Mouse (Mus musculus): Measurements from ENCODE around the gene Dach1.

Dach1 gene

DNA sequence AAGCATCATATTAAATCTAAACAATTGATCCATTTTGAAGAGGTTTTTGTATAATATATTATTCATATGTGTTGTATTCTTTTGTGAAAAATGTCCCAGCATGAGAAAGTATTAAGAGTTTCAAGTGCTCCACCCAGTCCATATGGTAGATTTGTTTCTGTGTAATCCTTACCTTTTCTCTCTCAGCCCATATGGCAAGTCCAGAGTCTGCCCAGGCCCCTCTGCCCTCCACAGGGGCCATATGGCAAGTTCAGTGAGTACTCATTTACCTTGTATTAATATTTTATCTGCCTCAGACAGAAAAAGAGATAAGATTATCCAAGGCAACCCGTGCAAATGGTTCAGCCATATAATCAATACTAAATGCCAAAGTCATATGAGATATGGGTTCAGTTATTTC lies 314.2 kb downstream of the Dach1 start:
- DNase-seq (ENCODE audit: low read depth): no peak

DNA sequence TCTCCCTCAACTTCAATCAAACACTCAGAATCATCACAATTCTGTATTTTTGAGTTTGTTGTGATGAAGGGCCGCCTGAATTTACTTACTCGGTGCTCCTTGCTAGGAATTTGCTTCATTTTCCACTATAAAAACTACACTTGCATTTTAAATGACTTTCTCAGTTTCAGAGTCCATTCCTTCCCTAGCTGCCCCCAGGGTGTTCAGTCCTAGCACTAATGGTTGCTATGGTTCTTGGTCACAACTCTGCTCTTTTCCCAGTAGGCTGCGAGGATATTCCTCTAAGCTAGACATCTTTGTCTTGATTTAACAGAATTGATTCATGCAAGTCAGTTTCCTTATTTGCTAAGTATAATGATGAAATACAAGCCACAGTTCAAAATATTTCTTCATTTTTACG lies 319.1 kb downstream of the Dach1 start:
- no peak for DNase-seq (ENCODE audit: low read depth)

DNA sequence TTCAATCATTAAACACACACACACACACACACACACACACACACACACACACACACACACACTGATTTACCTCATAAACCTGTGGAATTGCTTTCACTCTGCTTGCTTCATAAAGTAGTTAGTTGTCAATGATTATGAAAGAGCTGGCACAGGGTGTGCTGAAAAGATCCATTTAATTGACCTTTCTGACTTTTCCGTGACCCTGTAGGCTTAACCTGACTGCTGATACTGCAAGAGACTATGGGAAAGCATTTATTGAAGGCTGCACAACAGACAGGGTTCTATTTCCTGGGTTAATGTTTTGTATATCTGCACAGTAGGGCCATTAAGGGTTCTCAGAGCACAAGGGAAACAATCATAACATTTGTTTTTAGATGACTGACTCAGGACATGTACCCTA lies 321.9 kb downstream of the Dach1 start:
- no peak for DNase-seq (ENCODE audit: low read depth)

DNA sequence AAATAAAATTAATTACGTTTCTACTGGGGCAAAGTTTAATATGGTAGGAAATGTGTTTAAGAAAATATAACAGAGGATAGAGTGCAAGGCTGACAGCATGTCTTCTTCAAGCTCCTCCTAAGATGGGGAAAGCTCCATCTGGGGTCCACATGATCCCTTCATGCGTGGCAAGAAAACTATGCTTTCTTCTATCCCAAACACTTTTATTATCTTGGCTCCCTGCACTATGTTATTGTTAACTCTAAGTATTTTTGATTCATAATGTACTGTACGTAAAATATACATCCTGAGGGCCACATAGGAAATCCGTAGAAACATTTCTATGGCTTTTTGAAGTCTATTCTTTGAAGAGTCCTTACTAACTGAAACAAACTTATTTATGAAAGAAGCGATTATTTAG lies 330.3 kb downstream of the Dach1 start:
- DNase-seq (ENCODE audit: low read depth): no peak

DNA sequence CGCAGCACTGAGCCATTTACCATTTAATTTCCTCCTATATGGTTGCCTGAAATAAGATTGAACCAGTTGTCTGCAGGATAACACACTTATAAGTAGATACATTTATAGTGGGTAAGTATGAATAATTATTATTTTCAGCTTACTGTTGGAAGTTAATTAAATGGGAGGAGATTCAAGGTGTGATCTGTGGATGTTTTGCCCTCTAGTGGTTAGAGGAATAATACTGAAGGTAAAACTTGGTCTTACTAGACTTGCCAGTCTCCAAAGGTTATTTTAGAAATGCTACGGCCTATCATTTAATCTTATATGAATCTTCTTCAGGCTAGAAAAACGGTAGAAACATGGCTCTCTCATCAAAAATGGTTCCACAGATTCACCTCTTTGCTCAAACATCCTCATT lies 339.7 kb downstream of the Dach1 start:
- DNase-seq (ENCODE audit: low read depth): peak; percentile 35

DNA sequence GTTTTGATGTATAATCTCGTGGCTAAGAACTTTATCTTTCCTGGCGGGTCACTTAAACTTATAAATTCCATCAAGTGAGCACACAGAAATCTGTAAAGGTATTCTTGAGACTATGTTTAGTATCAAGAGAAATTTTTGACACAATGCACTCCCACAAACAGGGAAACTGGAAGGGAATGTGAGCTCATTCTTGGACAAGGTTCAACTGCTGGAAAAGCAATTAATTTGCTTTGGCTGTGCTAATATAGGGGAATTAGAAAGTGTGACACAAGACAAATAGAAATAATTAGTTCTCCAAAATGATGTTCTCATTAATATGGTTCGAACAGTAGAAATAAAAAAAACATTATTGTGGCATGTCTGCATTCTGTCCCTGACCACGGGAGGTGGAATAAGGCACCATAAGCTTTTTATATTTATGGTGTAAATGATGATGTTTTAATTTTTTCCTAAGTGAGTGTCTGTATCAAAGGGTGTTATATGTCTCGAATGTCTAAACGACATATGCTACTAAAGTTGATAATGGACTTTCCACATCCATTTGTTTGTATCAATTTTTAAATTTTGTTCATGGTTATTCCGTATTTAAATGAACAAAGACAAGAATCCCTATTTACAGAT lies 354.9 kb downstream of the Dach1 start:
- DNase-seq (ENCODE audit: low read depth): no peak

DNA sequence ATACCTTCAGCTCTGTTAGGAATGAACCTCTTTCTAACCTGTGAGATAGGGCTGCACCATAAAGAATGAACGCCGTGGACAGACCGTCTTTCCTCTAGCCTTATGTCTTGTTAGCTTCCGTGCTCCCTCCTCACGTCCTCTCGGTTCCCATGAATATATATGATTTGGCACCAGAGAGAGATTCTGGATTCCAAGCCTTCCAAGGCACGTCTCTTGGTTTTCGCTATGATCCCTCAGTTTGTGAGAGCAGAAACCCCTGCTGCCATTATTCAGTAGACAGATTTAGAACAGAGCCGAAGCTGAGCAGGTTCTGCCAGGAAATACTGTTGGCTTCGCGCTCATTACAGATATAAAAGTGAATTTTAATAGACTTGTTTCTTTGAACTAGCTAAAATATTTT lies 356.0 kb downstream of the Dach1 start:
- DNase-seq (ENCODE audit: low read depth): no peak

DNA sequence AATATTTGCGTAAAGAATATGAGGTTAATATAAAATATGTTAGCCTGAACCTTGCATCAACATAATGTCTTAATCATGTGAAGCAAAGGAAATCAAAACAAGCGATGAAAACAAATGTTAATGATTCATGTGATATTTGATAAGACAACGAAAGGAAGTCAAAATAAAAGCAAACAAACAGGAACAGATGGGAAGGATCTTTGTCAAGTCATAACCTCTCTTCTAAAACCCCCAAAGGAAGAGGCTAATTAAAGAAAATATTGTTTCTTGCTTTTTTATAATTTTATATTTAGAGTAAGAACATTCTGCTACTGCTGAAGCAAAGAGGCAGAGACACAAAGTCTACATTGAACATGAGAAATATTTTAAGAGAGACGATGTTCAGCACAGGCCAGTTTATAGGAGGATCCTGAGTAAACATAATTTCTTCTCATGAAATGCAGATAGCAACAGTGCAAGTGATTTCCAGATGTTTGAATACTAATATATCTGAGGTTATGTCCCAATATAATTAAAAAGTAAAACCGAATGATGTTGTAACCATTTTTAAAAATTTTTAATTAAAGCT lies 374.1 kb downstream of the Dach1 start:
- DNase-seq (ENCODE audit: low read depth): no peak

DNA sequence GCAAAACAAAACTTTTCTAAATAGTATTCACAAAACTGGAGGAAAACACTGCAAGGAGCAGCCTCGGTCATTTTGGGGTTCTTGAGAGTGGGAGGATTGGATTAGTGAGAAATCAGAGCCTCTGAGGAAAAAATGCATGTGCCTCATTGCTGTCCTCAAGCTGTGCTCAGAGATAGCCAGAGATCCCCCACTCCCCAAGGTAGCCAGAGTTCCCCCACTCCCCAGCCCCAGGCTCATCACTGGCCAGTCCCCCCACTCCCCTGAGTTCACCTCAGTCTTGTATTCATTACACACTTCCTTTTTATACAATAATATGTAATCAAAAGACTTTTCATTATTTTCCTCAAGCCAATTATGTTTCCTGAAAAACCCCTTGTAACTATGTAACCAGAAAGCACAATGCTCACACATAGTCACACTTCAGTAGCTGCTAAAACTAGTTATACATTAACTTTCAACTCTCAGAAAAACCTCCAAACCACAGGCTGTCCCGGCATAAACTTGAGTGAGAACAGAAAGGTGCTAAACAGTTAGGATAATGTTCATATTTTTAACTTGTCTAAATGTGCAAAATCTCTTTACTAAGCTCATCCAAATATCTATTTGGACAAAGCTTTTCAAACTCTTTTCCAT lies 395.3 kb downstream of the Dach1 start:
- no peak for DNase-seq (ENCODE audit: low read depth)

DNA sequence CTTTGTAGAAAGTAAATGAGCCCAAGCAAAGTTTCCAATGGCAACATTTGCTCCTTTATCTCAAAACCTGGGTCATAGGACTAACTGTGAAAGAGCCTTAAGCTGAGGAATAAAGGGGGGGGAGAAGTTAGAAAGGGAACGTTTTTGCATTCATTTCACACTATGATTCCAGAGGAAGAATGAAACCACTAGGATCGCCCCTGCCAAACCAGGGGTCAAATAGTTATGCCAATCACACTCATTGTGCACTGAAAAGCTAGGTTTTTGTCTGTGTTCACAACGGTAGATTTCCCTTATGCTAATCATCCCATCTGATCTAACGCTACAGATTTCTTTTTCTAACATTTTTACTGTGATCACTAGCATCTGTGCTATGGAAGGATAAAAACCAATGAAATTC lies 415.2 kb downstream of the Dach1 start:
- no peak for DNase-seq (ENCODE audit: low read depth)

DNA sequence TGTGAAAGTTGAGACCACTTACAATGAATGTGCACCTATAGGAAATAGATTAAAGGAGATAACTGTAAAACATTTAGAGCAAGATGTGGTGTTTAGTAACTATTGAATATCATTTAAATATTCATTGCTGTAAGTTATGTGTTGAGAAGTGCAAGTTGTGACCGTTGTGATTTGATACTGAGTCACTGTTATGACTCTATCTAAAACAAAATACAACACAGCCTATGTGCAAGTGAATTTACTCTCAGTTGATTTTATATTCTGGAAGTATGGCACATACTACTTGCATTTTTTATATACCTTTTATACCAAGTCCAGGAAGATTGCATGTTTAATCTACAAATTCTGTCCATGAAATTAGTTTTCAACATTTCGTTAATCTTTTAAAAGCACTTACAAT lies 415.6 kb downstream of the Dach1 start:
- no peak for DNase-seq (ENCODE audit: low read depth)

DNA sequence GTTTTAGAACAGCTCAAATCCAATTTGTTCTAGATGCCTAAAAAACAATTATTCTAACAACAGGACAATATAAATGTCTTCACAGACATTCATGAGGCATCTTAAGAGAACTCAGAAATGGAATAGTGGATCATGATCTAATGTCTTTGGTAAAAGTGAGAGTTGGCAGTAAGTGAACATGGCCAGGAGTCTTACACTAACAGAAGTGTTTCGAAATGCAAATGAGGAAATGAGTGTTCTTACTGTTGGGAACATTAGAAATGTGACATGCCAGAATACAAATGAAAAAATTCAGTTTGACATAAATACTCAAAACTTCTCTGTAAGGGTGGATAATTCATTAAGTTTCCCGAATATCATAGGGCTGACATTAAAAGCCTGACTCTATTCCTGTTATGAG lies 426.3 kb downstream of the Dach1 start:
- DNase-seq (ENCODE audit: low read depth): peak; percentile 51

DNA sequence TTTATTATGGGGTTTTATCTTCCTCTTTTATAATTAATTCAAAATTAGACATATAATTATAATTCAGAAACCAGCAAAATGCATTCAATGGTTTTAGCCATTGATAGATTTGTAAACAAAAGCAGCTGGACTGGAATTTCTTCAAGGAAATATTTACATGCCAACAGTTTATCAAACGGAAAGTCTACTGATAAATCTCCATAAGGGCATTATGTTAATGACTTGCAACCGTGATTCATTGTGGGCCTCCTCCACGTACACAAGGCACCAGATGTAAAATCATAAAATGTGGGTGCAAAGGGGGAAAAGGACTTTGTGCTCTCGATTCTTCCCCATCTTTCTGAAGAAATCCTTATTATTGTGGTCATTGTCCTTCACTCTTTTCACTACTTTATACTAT lies 426.8 kb downstream of the Dach1 start:
- no peak for DNase-seq (ENCODE audit: low read depth)
